Mouse (Mus musculus) bone marrow, adult 2 months (tissue): ENCODE results near the gene Syt1.

Experiments used
- CTCF ChIP-seq: fragments of 200-500 bp; IDR thresholded peaks from 2 replicates; pipeline ENCODE4 v1.5.1; 2011; ENCODE audit warnings: low read length, control low read depth; ENCODE audit not compliant: control insufficient read depth, insufficient read depth
- POLR2A ChIP-seq: fragments of 200-500 bp; IDR thresholded peaks from 2 replicates; pipeline ENCODE4 v1.6.1; 2011; ENCODE audit warnings: low read depth, mild to moderate bottlenecking, control low read depth, low read length, borderline replicate concordance; ENCODE audit not compliant: control insufficient read depth

GRCm38 (mm10) chr10:108453561-108453960 is 557.2 kb downstream of the Syt1 start:
- TF ChIP-seq POLR2A (no peak), CTCF (no peak)
